17 mouse cellular contexts compared by ENCODE assay signal in genomic region chr17:36146937-36147336, GRCm38 (mm10). TPM values are rescaled to one million over a fixed set of nuclear protein-coding genes. Genes with fewer than 3 reads are reported as not detected.
"Had no signal": no experiment of that assay in that cellular context is flagged by ENCODE, and none has a peak within 500 bp of the region (broad histone marks: within the 10 kb centered on the region; RNA-seq: fewer than 3 reads in every experiment).

No protein-coding gene starts in this region.

RNA-seq across cellular contexts. Expression of gene Gm7030, which starts 17.7 kb away (rescaled TPM):
- polyA plus RNA-seq: gonadal fat pad, adult 2 months; heart, adult 2 months; heart, embryonic 11.5 days; heart, embryonic 13.5 days; heart, embryonic 15.5 days; heart, postnatal 0 days; hindbrain, embryonic 11.5 days; hindbrain, embryonic 13.5 days; hindbrain, embryonic 15.5 days; hindbrain, postnatal 0 days; intestine, embryonic 14.5 days; kidney, adult 2 months; kidney, embryonic 15.5 days; kidney, postnatal 0 days; limb, embryonic 11.5 days; limb, embryonic 13.5 days; limb, embryonic 15.5 days had no signal

RNA-seq across cellular contexts. Expression of gene Gm8909, which starts 21.4 kb away (rescaled TPM):
- polyA plus RNA-seq: heart, adult 2 months; heart, embryonic 11.5 days; heart, postnatal 0 days; hindbrain, embryonic 11.5 days; hindbrain, embryonic 13.5 days; hindbrain, embryonic 15.5 days; intestine, embryonic 14.5 days; kidney, adult 2 months; kidney, embryonic 15.5 days; kidney, postnatal 0 days; limb, embryonic 11.5 days; limb, embryonic 13.5 days; limb, embryonic 15.5 days had no signal

RNA-seq across cellular contexts. Expression of gene Gm19684, which starts 25.5 kb away (rescaled TPM):
- polyA plus RNA-seq: heart, embryonic 11.5 days; heart, embryonic 13.5 days; heart, embryonic 15.5 days; heart, postnatal 0 days; hindbrain, embryonic 11.5 days; hindbrain, embryonic 13.5 days; hindbrain, embryonic 15.5 days; hindbrain, postnatal 0 days; intestine, embryonic 14.5 days; kidney, embryonic 15.5 days; kidney, postnatal 0 days; limb, embryonic 11.5 days; limb, embryonic 13.5 days; limb, embryonic 15.5 days had no signal

RNA-seq across cellular contexts. Expression of gene H2-T3, which starts 43.1 kb away (rescaled TPM):
- polyA plus RNA-seq: gonadal fat pad, adult 2 months; heart, adult 2 months; heart, embryonic 11.5 days; heart, embryonic 15.5 days; heart, postnatal 0 days; hindbrain, embryonic 11.5 days; hindbrain, embryonic 13.5 days; hindbrain, embryonic 15.5 days; hindbrain, postnatal 0 days; kidney, adult 2 months; kidney, embryonic 15.5 days; kidney, postnatal 0 days; limb, embryonic 11.5 days; limb, embryonic 13.5 days; limb, embryonic 15.5 days had no signal
